Mouse (Mus musculus) gastrocnemius, adult 2 months (tissue): ENCODE measurements around the gene 5830473C10Rik. TPM values are rescaled to one million over a fixed set of nuclear protein-coding genes. Genes with fewer than 3 reads are reported as not detected.
"Not testable (repeated sequence)": the region's sequence is repeated elsewhere in the genome, so short reads cannot be mapped to it uniquely, and the experiment has no call there.

Experiments
- DNase-seq: peaks from one replicate; pipeline ENCODE4 v3.0.0; 2022
- H3K27ac ChIP-seq: fragments of 200-600 bp; 2 replicates; pipeline ENCODE4 v1.8.1; 2022; ENCODE audit warnings: mild to moderate bottlenecking
- H3K4me3 ChIP-seq: fragments of 200-600 bp; 2 replicates; pipeline ENCODE4 v1.8.1; 2022; ENCODE audit warnings: mild to moderate bottlenecking, moderate library complexity
- CTCF ChIP-seq: fragments of 200-600 bp; IDR thresholded peaks from 2 replicates; pipeline ENCODE4 v1.8.1; 2022; ENCODE audit warnings: antibody characterized with exemption, mild to moderate bottlenecking, moderate library complexity
- intact Hi-C: fragments of 180-260 bp; cut with DNase I; formaldehyde crosslinking; loops from one replicate; pipeline ENCODE4 v1.15.1; 2025
- total RNA-seq, 2 experiments: library from RNA; stranded (reverse); gene quantifications; 2 replicates each; pipeline ENCODE4 v1.2.3; 2021

Gene 5830473C10Rik
- total RNA-seq, 2 experiments from 2014 or later, result not detected

- Histone ChIP-seq H3K27ac (no peak overlapping the region), H3K4me3 (no peak overlapping the region)
- TF ChIP-seq CTCF, result no peak
- intact Hi-C loops, result no loop called here
- no peak for DNase-seq
Observed at GRCm38 (mm10) chr5:90608906-90609305, 48.0 kb downstream of the 5830473C10Rik start.

DNA sequence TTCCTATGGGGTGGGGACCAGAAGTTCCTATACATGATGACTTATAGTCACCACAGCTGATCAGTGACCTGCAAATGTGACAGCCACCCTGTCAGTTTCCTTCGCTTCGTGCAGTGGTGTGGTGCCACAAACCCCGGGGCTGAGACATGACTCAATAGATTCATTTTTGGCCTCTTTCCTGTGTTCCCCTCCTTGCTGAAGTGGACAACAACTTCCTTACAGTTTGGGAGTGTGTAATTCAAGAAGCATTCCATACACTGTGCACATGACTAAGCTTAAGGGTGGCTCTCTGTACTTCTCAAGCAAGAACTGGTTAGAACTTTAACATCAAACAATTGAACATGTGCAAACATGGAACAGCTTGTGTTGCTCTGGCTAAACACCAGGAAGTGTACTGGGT lies 50.5 kb downstream of the 5830473C10Rik start:
- intact Hi-C loops, result no loop called here
- no peak overlapping the region for H3K27ac ChIP-seq
- TF ChIP-seq CTCF, result no peak
- DNase-seq, result no peak
- H3K4me3 ChIP-seq, result no peak overlapping the region

DNA sequence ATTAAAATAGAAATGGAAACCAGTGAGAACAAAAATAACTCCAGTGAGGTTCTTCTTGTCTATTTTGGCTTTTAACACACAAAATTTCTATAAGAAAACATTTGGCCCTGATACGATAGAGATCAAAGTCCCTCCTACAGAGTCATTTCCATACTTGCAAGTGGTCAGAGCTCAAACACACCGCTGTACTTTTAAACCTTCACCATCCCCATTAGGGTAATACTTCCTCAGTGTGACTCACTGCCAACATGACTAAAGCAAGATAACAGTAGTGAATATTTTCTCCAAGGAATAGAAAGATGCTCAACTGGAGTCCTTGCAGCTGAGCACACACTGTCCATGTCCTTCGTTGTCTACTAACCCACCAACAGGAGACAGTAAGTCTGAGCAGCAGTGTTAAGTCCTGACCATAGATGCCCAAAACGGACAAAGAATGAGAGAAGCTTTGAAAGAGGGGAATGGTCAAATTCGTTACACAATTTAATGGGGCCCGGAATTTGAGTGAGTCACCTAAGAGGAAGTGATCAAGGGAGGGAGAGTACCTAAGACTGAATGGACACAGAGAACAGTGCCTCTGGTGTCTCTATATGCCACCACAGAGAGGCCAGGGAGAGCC lies 51.2 kb downstream of the 5830473C10Rik start:
- DNase-seq, result no peak
- TF ChIP-seq CTCF, result no peak
- H3K27ac ChIP-seq, result no peak overlapping the region
- intact Hi-C loops, result no loop called here
- no peak overlapping the region for H3K4me3 ChIP-seq

DNA sequence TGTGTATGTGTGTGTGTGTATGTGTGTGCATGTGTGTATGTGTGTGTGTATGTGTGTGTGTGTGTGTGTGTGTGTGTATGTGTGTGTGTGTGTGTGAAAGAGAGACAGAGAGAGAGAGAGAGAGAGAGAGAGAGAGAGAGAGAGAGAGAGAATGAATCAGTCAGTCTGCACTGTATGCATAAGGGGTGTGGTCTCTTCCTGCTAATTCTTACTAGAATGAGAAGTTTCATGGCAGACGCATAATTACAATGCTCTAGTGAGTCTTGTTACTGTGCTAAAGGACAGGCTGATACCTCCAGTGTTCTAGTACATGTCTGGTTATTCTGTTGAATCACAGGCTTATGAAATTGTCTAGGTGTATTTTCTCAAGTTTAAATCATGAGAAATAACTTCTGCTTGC lies 51.8 kb downstream of the 5830473C10Rik start:
- H3K4me3 ChIP-seq, H3K27ac ChIP-seq, DNase-seq, intact Hi-C loops: not testable (repeated sequence)

- TF ChIP-seq CTCF, result no peak
- no peak overlapping the region for H3K27ac ChIP-seq
- no peak overlapping the region for H3K4me3 ChIP-seq
- no peak for DNase-seq
- intact Hi-C loops, result no loop called here
Observed at GRCm38 (mm10) chr5:90617859-90618258, 57.0 kb downstream of the 5830473C10Rik start.

- H3K27ac ChIP-seq, result no peak overlapping the region
- no peak for DNase-seq
- no peak for TF ChIP-seq CTCF
- no peak overlapping the region for H3K4me3 ChIP-seq
- intact Hi-C loops, result no loop called here
Observed at GRCm38 (mm10) chr5:90621316-90621715, 60.4 kb downstream of the 5830473C10Rik start.

GRCm38 (mm10) chr5:90621726-90622125 lies 60.8 kb downstream of the 5830473C10Rik start:
- no peak for TF ChIP-seq CTCF
- DNase-seq, result no peak

DNA sequence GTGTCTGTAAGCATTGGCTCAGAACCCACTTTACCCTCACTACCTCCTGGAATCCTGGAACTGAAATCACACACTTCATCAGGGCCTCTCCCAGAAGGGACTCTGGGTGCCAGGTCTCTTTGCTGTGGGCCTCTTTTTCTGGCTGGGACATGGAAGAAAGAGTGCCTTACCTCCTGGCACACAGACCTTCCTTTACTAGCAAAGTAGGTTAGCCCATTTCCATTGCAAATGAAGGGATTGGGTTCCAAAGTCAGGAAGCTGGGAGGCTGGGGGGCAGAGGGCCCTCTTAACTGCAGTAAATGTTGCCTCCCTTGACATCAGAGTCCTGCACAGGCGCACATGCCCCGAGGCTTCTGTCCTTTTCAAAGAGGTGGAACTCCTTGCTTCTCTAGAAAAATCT lies 62.3 kb downstream of the 5830473C10Rik start:
- intact Hi-C loops, result no loop called here
- TF ChIP-seq CTCF, result no peak
- Histone ChIP-seq H3K27ac (no peak overlapping the region), H3K4me3 (no peak overlapping the region)
- DNase-seq, result no peak

More at GRCm38 (mm10) chr5:90621726-90622125, 60.8 kb downstream of the 5830473C10Rik start:
- Histone ChIP-seq H3K4me3 (no peak overlapping the region), H3K27ac (no peak overlapping the region)
- intact Hi-C loops, result no loop called here

GRCm38 (mm10) chr5:90624708-90625425 lies 64.0 kb downstream of the 5830473C10Rik start:
- intact Hi-C loops, result no loop called here
- Histone ChIP-seq H3K27ac (no peak overlapping the region), H3K4me3 (no peak overlapping the region)
- no peak for TF ChIP-seq CTCF
- no peak for DNase-seq

- DNase-seq, result no peak
- intact Hi-C loops, result no loop called here
- TF ChIP-seq CTCF, result no peak
- H3K27ac ChIP-seq, result no peak overlapping the region
- no peak overlapping the region for H3K4me3 ChIP-seq
Observed at GRCm38 (mm10) chr5:90627423-90627822, 66.5 kb downstream of the 5830473C10Rik start.

- intact Hi-C loops, result no loop called here
- Histone ChIP-seq H3K4me3 (no peak overlapping the region), H3K27ac (no peak overlapping the region)
- no peak for TF ChIP-seq CTCF
- DNase-seq, result no peak
Observed at GRCm38 (mm10) chr5:90628011-90628410, 67.1 kb downstream of the 5830473C10Rik start.

DNA sequence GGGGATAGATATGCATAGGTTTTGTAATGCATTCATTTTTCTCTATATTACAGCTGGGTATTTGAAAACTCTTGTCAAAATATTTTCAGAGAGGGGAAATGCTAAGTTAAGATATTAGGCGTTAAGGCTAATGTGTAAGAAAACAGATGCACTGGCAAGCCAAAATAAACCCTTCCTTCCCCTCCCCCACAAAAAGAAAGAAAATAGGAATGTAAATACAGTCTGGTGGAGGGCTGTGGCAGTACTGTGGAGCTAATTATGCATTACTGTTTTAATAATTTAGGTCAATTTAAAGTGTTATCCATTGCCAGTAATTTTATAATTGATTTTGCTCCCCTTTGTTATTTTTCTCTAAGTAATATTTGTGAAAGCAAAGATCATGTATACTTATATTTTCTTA lies 67.6 kb downstream of the 5830473C10Rik start:
- TF ChIP-seq CTCF, result no peak
- DNase-seq, result no peak
- intact Hi-C loops, result no loop called here
- H3K27ac ChIP-seq, result no peak overlapping the region
- H3K4me3 ChIP-seq, result no peak overlapping the region

- no peak for DNase-seq
- Histone ChIP-seq H3K4me3 (no peak overlapping the region), H3K27ac (no peak overlapping the region)
- no peak for TF ChIP-seq CTCF
- intact Hi-C loops, result no loop called here
Observed at GRCm38 (mm10) chr5:90634885-90635284, 74.0 kb downstream of the 5830473C10Rik start.
